ENCODE assay signal across 7 mouse cellular contexts in genomic region chr1:36555798-36556395, GRCm38 (mm10). TPM values are rescaled to one million over a fixed set of nuclear protein-coding genes. Genes with fewer than 3 reads are reported as not detected.
A peak's percentile ranks its signal among the peaks of the same experiment; 100 is the strongest.
DNase-seq lines count a peak whose midpoint lies in the region; ATAC-seq and TF ChIP-seq lines count a peak whose summit lies in the region.

No protein-coding gene starts in this region.

- no peak for DNase-seq in spleen, adult 2 months (ENCODE audit: low read depth in 1 of 2, low spot score in 2 of 2)
- no peak for DNase-seq in spleen, postnatal 14 days (ENCODE audit: low spot score in 2 of 2)
- peak; percentile 51 to 57 for DNase-seq in cerebellum, postnatal 36 days
- DNase-seq in liver, embryonic 13.5 days = no peak
- DNase-seq in stomach, postnatal 0 days (ENCODE audit: low spot score) = no peak
- no peak for DNase-seq in frontal cortex, postnatal 25 days (ENCODE audit: low spot score in 2 of 2)

- WGBS in spleen, adult 2 months = 40% methylated on average over 8 of the region's 8 CpGs
- 7% methylated on average over 8 of the region's 8 CpGs for WGBS in heart, embryonic 16.5 days
- WGBS in liver, embryonic 13.5 days (ENCODE audit: insufficient replicate concordance) = 17% methylated on average over 8 of the region's 8 CpGs
- WGBS in stomach, postnatal 0 days = 4% methylated on average over 8 of the region's 8 CpGs

- H3K9me3 ChIP-seq in heart, embryonic 16.5 days (replicated peaks; ENCODE audit: control insufficient read depth, low read length) = no peaks in the 10 kb centered on the region
- no peaks in the 10 kb centered on the region for H3K9me3 ChIP-seq in liver, embryonic 13.5 days (replicated peaks)
- H3K9me3 ChIP-seq in stomach, postnatal 0 days (ENCODE audit: control insufficient read depth, low read length) = no peaks in the 10 kb centered on the region

- TF ChIP-seq EP300 in stomach, postnatal 0 days (optimal IDR thresholded peaks at IDR 0.05) = no peak

- TF ChIP-seq POLR2A in spleen, adult 2 months (IDR thresholded peaks at IDR 0.05; ENCODE audit: low read depth, low read length) = no peak

- H3K27me3 ChIP-seq in spleen, adult 2 months (ENCODE audit: control insufficient read depth, insufficient read depth, low read length) = peaks cover 12% of the 10 kb centered on the region
- H3K27me3 ChIP-seq in heart, embryonic 16.5 days (ENCODE audit: control insufficient read depth, insufficient read depth, low read length) = no peaks in the 10 kb centered on the region
- H3K27me3 ChIP-seq in liver, embryonic 13.5 days = peaks cover 74% of the 10 kb centered on the region
- H3K27me3 ChIP-seq in stomach, postnatal 0 days (ENCODE audit: control insufficient read depth, insufficient read depth, low read length) = no peaks in the 10 kb centered on the region

- ATAC-seq in heart, embryonic 16.5 days (replicated peaks; ENCODE audit: extremely low read depth, insufficient read depth, low FRiP score) = no peak
- ATAC-seq in liver, embryonic 13.5 days (ENCODE audit: low read depth) = no peak
- ATAC-seq in stomach, postnatal 0 days (ENCODE audit: low FRiP score, low TSS enrichment) = no peak

- H3K27ac ChIP-seq in spleen, adult 2 months (ENCODE audit: insufficient read depth, low read length) = peak overlapping the region; percentile 69; the same call in 1 of the 2 replicates
- H3K27ac ChIP-seq in heart, embryonic 16.5 days (ENCODE audit: low read length) = peak overlapping the region; percentile 98
- peak overlapping the region; percentile 82 for H3K27ac ChIP-seq in liver, embryonic 13.5 days
- peak overlapping the region; percentile 99 for H3K27ac ChIP-seq in stomach, postnatal 0 days (replicated peaks)

- TF ChIP-seq CTCF in spleen, adult 2 months (IDR thresholded peaks at IDR 0.05; ENCODE audit: extremely low read depth, insufficient read depth, insufficient read length, insufficient replicate concordance) = no peak
- peak; percentile 9; the same call in 1 of the 2 replicates for TF ChIP-seq CTCF in stomach, postnatal 0 days (IDR thresholded peaks at IDR 0.05; ENCODE audit: low read depth)

- H3K4me2 ChIP-seq in heart, embryonic 16.5 days (ENCODE audit: low read depth, low read length) = peak overlapping the region; percentile 73
- peak overlapping the region; percentile 67 for H3K4me2 ChIP-seq in liver, embryonic 13.5 days
- H3K4me2 ChIP-seq in stomach, postnatal 0 days (replicated peaks; ENCODE audit: low read depth) = peak overlapping the region; percentile 83

- H3K4me1 ChIP-seq in spleen, adult 2 months (ENCODE audit: control insufficient read depth, insufficient read depth, insufficient read length) = peaks cover 7% of the 10 kb centered on the region
- H3K4me1 ChIP-seq in heart, embryonic 16.5 days (ENCODE audit: control insufficient read depth, insufficient read depth, low read length) = peaks cover 36% of the 10 kb centered on the region
- H3K4me1 ChIP-seq in liver, embryonic 13.5 days (replicated peaks) = peaks cover 40% of the 10 kb centered on the region
- peaks cover 8% of the 10 kb centered on the region for H3K4me1 ChIP-seq in stomach, postnatal 0 days (replicated peaks; ENCODE audit: control insufficient read depth, insufficient read depth)

- no peaks in the 10 kb centered on the region for H3K36me3 ChIP-seq in spleen, adult 2 months (ENCODE audit: control insufficient read depth, insufficient read depth, low read length)
- peaks cover 32% of the 10 kb centered on the region for H3K36me3 ChIP-seq in heart, embryonic 16.5 days (ENCODE audit: control insufficient read depth, insufficient read depth)
- peaks cover 21% of the 10 kb centered on the region; the same call in 1 of the 2 replicates for H3K36me3 ChIP-seq in liver, embryonic 13.5 days
- H3K36me3 ChIP-seq in stomach, postnatal 0 days (ENCODE audit: control insufficient read depth, insufficient read depth, low read length) = peaks cover 30% of the 10 kb centered on the region

- peak overlapping the region; percentile 98 for H3K9ac ChIP-seq in heart, embryonic 16.5 days (ENCODE audit: low read length)
- peak overlapping the region; percentile 69 for H3K9ac ChIP-seq in liver, embryonic 13.5 days
- peak overlapping the region; percentile 97 for H3K9ac ChIP-seq in stomach, postnatal 0 days (ENCODE audit: low read length)

- H3K4me3 ChIP-seq in spleen, adult 2 months (ENCODE audit: extremely low read depth, insufficient read depth, insufficient read length) = no peak overlapping the region; the same call in 1 of the 2 replicates
- peak overlapping the region; percentile 90 for H3K4me3 ChIP-seq in heart, embryonic 16.5 days (ENCODE audit: low read length)
- H3K4me3 ChIP-seq in liver, embryonic 13.5 days (replicated peaks) = peak overlapping the region; percentile 64
- H3K4me3 ChIP-seq in stomach, postnatal 0 days (ENCODE audit: low read depth, low read length) = peak overlapping the region; percentile 87

RNA-seq across cellular contexts. Expression of gene Sema4c, which starts 2.3 kb away (rescaled TPM):
- 8.5 and 9.5 TPM in 2 replicates for polyA plus RNA-seq in spleen, adult 2 months (2012; rRNA removed)
- 7.8 and 8.8 TPM in 2 replicates for polyA plus RNA-seq in heart, embryonic 16.5 days (2015; fragmentation: Nextera tagmentation; extraction: Ambion mirVana)
- polyA plus RNA-seq in liver, embryonic 13.5 days (2015; fragmentation: Nextera tagmentation; extraction: Ambion mirVana) = 1.8 and 1.9 TPM in 2 replicates
- polyA plus RNA-seq in stomach, postnatal 0 days (2015; fragmentation: Nextera tagmentation; extraction: Ambion mirVana) = 5.0 and 5.1 TPM in 2 replicates

RNA-seq across cellular contexts. Expression of gene Ankrd39, which starts 8.7 kb away (rescaled TPM):
- polyA plus RNA-seq in spleen, adult 2 months (2012; rRNA removed) = 22.2 and 26.0 TPM in 2 replicates
- polyA plus RNA-seq in heart, embryonic 16.5 days (2015; fragmentation: Nextera tagmentation; extraction: Ambion mirVana) = 31.1 and 32.5 TPM in 2 replicates
- 7.2 and 7.4 TPM in 2 replicates for polyA plus RNA-seq in liver, embryonic 13.5 days (2015; fragmentation: Nextera tagmentation; extraction: Ambion mirVana)
- polyA plus RNA-seq in stomach, postnatal 0 days (2015; fragmentation: Nextera tagmentation; extraction: Ambion mirVana) = 19.5 and 20.1 TPM in 2 replicates

RNA-seq across cellular contexts. Expression of gene Gm42417, which starts 16.7 kb away (rescaled TPM):
- polyA plus RNA-seq in spleen, adult 2 months (2012; rRNA removed) = not detected in 2 replicates
- not detected in 2 replicates for polyA plus RNA-seq in heart, embryonic 16.5 days (2015; fragmentation: Nextera tagmentation; extraction: Ambion mirVana)
- 0.14 TPM in 1 of 2 replicates, not detected in the other for polyA plus RNA-seq in liver, embryonic 13.5 days (2015; fragmentation: Nextera tagmentation; extraction: Ambion mirVana)
- polyA plus RNA-seq in stomach, postnatal 0 days (2015; fragmentation: Nextera tagmentation; extraction: Ambion mirVana) = 0.28 and 0.33 TPM in 2 replicates

RNA-seq across cellular contexts. Expression of gene Ankrd23, which starts 19.2 kb away (rescaled TPM):
- 16.6 and 17.7 TPM in 2 replicates for polyA plus RNA-seq in spleen, adult 2 months (2012; rRNA removed)
- polyA plus RNA-seq in heart, embryonic 16.5 days (2015; fragmentation: Nextera tagmentation; extraction: Ambion mirVana) = 30.2 and 32.7 TPM in 2 replicates
- 2.4 and 2.5 TPM in 2 replicates for polyA plus RNA-seq in liver, embryonic 13.5 days (2015; fragmentation: Nextera tagmentation; extraction: Ambion mirVana)
- polyA plus RNA-seq in stomach, postnatal 0 days (2015; fragmentation: Nextera tagmentation; extraction: Ambion mirVana) = 6.1 and 8.5 TPM in 2 replicates

RNA-seq across cellular contexts. Expression of gene Cnnm3, which starts 44.2 kb away (rescaled TPM):
- polyA plus RNA-seq in spleen, adult 2 months (2012; rRNA removed) = 18.4 and 24.1 TPM in 2 replicates
- 1.8 and 2.4 TPM in 2 replicates for polyA plus RNA-seq in heart, embryonic 16.5 days (2015; fragmentation: Nextera tagmentation; extraction: Ambion mirVana)
- 0.97 and 0.98 TPM in 2 replicates for polyA plus RNA-seq in liver, embryonic 13.5 days (2015; fragmentation: Nextera tagmentation; extraction: Ambion mirVana)
- 1.6 and 2.0 TPM in 2 replicates for polyA plus RNA-seq in stomach, postnatal 0 days (2015; fragmentation: Nextera tagmentation; extraction: Ambion mirVana)

Comparison
In these comparisons a context has a peak if more than half of its experiments do, and no peak if none do; other contexts are left out.
1. DNase-seq: peak in cerebellum, postnatal 36 days (2 of 2); none in spleen, adult 2 months (0 of 2), spleen, postnatal 14 days (0 of 2), liver, embryonic 13.5 days (single experiment), stomach, postnatal 0 days (single experiment) and frontal cortex, postnatal 25 days (0 of 2).
2. Peak in every context shown above with its lines, with median percentiles within 50 percentile points of each other: H3K27ac ChIP-seq, H3K4me2 ChIP-seq and H3K9ac ChIP-seq.